Mouse (Mus musculus) spleen, embryonic (tissue): ENCODE measurements around the gene Add3.

Experiments
- CTCF ChIA-PET: fragments of 350-600 bp; sonication (Branson Sonifier 250); formaldehyde crosslinking; loops from one replicate; lab custom pipeline; 2022; lab: Charles Lee

Add3 gene

GRCm38 (mm10) chr19:53226651-53227050, 86.4 kb downstream of the Add3 start:
- CTCF ChIA-PET, result interaction anchor here (0.5 to 0.9 kb wide), 3 partner anchors 11 to 722 kb away, joined by 3 to 4 read pairs (median 3); no protein-coding TSS in a partner anchor

- CTCF ChIA-PET, result no interaction called here
Measured at GRCm38 (mm10) chr19:53228064-53228794, 88.0 kb downstream of the Add3 start.

DNA sequence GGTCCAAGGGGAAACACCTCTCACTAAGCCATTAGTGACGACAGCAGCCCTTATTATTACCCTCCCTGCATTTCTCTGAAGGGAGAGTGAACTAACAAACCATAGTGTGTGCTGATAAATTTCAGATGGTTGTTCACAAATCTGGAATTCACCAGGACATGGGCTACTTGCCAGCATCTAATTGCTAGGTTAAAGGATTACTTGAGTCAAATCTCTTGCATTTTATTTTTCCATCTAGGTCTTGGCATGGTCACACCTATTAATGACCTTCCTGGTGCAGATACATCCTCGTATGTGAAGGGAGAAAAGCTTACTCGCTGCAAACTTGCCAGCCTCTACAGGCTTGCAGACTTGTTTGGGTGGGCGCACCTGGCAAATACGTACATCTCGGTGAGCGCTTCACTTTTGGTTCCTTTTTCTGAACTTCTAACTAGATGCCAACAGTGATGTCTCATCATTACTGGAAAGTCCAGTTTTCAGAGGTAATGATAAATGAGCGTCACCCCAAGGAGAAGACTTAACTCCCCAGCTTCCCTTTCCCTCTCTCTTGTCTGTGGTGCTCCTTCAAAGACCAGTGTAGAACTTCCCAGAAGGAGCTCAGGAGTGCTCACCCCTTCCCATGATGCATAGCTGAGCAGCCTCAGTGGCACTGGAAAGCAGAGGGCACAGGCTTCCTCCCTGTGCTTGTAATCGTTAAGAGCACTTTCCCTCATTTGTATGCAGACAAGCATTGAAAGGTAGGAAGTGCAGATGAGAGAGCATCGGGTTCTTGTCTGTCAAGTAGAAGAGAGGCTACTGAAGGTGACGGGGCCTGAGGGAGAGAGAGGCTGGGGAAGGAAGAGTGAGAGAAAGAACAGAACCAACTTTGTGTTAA, 90.9 kb downstream of the Add3 start:
- CTCF ChIA-PET, result interaction anchor here (0.6 to 0.7 kb wide), 3 partner anchors 35 to 58 kb away, joined by 3 to 4 read pairs (median 3); no protein-coding TSS in a partner anchor

DNA sequence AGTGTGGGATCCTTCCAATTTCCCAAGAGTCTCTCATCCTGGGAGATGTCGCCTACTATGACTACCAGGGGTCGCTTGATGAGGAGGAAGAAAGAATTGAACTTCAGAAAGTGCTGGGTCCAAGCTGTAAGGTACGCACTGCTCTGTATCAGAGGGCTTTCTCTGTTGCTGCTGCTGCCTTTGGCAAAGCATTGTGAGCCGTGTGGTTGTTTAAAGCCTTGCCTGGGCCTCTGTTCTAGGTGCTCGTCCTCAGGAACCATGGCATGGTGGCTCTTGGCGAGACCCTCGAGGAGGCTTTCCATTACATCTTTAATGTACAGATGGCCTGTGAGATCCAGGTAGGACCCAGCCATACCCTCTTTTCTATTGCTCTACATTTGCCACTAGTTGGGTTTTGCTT, 93.3 kb downstream of the Add3 start:
- CTCF ChIA-PET, result no interaction called here

DNA sequence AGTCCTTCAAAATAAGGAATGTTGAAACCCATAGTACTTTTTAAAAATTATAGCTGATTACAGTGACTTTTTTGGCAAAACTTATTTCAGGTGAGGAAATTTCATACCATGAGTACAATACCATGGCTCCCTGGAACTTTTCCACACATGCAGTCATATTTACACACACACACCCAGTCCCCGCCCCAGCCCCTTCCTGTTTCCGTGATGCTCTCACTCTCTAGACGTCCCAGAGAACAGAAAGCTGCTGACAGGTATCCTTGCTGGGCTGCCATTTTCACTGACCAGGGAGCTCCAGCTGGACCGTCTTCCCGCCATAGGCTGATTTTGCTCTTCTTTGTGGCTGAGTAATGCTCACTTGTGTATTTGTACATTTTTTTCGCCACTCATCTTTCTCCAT, 101.6 kb downstream of the Add3 start:
- CTCF ChIA-PET, result interaction anchor here (0.6 kb wide), 1 partner anchor 206 kb away, joined by 9 read pairs; no protein-coding TSS in a partner anchor

- CTCF ChIA-PET, result no interaction called here
Measured at GRCm38 (mm10) chr19:53243956-53244355, 103.7 kb downstream of the Add3 start.

DNA sequence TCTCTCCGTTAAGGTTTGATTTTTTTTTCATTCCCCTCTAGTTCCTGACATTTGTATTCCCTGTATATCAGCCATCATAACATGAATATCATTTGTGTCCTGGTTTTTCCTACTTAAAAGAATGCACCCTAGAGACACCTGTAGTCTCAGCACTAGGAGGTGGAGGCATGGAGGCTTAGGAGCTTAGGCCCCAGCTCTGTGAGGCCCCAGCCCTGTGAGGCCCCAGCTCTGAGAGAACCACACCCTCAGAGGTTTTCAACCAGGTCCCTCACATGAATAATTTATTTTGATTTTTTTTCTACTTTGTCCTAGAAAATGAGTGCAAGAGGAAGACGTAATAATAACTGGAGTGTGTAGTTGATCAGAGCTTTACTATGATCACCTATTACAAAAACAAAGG, 107.3 kb downstream of the Add3 start:
- CTCF ChIA-PET, result interaction anchor here (0.5 kb wide), 1 partner anchor 96 kb away, joined by 3 read pairs; no protein-coding TSS in a partner anchor

DNA sequence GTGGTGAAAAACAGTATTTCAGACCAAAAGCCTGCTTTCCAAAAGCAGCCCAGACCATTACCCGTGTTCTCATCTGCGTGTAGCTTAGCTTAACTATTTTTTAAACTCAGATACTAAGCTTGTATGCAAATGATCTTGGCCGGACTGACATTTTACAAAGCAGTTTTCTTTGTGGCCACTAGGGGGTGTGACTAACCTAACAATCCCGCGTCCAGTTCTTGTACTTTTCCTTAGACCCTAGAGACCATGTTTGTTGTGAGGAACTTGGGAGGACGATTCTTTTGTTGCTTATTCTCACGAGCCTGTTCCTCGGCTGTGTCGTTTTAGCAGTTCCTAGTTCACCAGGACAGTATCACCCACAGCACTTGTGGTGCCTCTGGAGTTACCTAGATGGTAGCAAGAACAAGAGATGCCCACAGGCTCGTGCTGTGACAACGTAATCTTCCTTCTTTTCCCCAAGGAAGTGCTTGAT, 107.8 kb downstream of the Add3 start:
- CTCF ChIA-PET, result interaction anchor here (0.5 kb wide), 1 partner anchor 96 kb away, joined by 3 read pairs; no protein-coding TSS in a partner anchor

DNA sequence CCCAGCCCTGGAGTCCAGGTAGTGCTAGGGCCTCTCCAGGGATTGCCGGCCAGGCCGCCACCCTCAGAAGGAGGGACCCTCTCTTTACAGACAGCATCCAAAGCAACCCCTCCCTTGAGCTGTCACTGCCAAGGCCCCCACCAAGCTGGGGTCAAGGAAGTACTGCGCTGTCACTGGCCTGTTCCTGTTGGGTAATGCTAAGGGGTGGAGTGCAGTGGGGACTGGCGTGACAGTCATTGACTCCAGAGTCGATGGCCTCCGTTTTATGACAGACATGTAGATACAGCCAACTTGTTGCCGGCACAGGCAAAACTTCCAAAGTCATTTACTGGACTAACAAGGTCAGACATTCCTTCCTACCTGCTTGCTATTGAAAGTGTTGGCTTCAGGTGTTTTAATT, 110.8 kb downstream of the Add3 start:
- CTCF ChIA-PET, result no interaction called here

DNA sequence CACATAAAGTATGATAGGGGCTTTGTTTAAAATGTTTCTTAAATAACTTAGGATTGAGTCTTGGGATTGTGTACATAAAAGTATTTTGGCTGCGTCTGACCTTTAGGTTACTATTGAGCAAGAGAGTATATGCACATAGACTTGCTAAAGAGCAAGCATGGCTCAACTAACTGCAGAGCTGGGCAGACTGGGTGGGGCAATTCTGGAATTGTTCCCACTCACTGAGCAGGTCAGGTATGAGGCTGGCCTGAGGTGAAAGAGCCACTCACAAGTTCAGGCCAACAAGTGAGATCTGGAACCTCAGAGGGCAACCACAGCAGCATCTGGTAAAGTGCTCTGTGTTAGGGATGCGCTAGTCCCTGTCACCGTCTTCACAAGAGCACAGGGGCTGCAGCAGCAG, 111.4 kb downstream of the Add3 start:
- CTCF ChIA-PET, result no interaction called here

DNA sequence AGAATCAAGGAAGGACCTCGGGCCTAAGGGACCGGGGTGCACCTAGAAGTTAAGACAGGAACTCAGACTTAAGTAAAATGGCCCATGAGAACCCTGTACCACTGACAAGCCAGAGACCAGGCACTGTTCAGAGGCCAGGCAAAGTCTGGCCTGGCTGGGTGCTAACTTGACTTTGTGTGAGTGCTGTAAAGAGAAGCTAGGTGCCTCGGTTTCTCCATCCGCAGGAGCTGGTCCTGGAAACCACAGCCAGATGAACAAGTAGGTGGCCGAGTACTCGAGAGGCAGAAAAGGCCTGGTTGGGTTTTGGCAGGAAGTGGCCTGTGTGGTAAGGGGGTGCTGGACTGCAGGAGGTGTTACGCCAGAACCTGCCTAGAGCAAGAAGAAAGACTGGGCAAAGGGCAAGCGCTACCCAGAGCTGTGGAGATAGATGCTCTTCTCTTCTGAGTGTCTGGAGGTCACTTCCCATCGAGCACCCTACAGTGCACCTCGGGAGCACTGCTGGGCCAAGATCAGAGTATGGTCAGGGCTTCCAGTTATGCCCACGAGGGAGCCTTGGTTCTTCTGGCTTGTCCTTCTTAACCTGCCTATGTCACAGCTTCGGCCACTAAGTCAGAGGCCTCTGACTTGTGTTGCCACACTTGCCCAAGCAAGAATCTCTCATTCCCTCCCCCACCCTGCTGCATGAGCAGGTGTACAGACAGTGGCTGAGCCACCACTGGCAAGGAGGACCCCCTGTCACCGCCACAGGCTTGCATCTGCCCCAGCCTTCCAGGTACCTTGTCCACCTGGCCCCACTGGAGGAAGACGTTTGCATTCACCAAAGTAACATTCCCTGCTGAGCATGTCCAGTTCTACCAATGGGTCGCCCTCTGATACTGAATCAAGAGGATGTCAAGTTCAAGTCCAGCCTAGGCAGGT, 112.1 kb downstream of the Add3 start:
- CTCF ChIA-PET, result no interaction called here

DNA sequence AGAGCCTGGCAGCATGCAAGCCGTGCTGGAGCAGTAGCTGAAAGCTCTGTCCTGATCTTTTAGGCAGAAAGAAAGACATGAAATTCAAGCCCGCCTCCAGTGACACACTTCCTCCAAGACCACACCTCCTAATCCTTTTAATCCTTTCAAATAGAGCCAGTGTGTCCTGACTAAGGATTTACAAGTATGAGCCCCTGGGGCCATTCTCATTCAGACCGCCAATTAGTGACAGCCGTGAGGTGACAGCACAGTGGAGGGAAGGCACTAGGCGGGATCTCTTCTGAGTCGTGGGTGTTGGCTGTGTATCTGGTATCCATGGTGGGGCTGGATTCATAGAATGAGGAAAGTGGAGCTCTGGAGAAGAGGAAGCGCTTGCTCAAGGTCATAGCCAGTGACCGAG, 116.1 kb downstream of the Add3 start:
- CTCF ChIA-PET, result interaction anchor here (1.0 kb wide), 1 partner anchor 113 kb away, joined by 7 read pairs; no protein-coding TSS in a partner anchor

- CTCF ChIA-PET, result interaction anchor here (0.6 kb wide), 1 partner anchor 54 kb away, joined by 3 read pairs; no protein-coding TSS in a partner anchor
Measured at GRCm38 (mm10) chr19:53256991-53257594, 116.8 kb downstream of the Add3 start.

DNA sequence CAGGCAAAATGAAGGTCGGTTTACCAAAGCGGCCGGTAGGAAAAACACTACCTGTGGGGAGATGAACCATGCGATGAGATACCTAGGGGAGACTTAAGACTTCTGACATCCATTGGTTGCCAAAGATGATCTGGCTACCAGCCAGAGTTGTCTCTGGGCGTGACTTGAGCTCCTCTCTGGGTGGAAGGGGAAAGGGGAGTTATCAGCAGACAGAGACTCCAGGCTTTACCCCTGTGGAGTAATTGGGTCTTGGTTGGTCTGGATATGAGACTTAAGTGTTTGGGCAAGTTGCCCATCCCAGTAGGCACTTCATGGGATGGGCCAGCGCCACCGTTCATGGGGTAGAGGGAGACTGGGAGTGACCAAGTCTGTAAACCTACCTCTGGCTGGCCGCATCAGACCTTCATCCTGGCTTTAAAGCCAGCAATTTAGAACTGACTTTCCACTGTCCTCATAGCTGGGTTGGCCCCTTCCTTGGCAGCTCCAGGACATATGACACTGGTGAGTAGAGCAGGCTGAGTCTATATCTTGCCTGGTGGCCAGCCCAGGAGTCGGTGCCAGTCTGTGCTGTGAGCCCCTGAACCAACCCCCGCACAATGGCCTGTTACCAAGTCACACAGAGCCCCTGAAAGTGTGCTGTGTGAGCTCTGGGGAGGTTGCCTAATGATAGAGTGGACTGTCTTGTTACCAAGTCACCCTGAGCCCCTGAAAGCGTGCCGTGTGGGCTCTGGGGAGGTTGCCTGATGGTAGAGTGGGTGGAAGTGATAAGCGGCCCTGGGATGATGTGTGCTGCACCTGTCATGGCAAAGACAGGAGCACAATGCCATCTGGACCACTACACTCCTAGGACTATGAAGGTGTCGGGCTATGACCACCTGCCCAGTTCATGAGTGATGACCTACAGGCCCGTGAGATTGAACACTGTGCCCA, 117.7 kb downstream of the Add3 start:
- CTCF ChIA-PET, result interaction anchor here (0.6 kb wide), 1 partner anchor 53 kb away, joined by 3 read pairs; no protein-coding TSS in a partner anchor

DNA sequence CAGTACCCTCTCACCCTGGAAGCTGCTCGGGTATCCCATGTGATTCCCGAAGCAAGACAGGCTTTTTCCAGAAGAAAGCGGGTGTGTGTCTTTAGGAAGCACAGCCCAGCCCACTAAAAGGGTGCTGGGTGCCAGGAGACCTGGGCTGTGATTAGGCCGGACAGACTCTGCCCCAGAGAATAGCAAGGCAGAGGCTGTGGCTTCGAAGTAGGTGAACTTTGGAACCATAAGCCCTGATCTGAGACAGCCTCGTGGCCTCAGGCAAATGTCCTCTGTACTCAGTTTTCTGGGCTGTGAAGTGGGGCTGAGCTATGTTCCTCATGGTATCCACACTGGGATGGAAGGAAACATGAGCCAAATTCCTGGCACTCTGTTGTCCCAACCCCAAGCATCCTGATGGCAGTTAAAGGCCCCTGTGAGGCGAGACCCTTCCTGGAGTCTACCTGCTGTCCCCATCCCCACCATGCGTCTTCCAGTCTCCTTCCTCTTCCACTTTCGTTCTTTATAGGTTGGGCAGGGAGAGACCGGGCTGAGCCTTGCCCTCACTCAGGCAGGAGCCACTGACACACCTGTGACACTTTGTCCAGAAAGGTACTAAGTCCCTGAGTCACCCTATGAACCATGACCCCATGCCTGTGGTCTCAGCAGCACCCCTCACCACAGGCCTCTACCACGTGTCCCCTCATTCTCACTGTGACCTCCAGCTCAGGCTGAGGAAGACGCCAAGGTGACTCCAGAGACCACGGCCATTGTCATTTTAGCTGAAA, 118.7 kb downstream of the Add3 start:
- CTCF ChIA-PET, result interaction anchor here (0.7 kb wide), 1 partner anchor 204 kb away, joined by 7 read pairs; no protein-coding TSS in a partner anchor

- CTCF ChIA-PET, result interaction anchor here (0.7 kb wide), 1 partner anchor 204 kb away, joined by 7 read pairs; no protein-coding TSS in a partner anchor
Measured at GRCm38 (mm10) chr19:53259541-53259940, 119.3 kb downstream of the Add3 start.

GRCm38 (mm10) chr19:53260261-53260660, 120.0 kb downstream of the Add3 start:
- CTCF ChIA-PET, result no interaction called here

DNA sequence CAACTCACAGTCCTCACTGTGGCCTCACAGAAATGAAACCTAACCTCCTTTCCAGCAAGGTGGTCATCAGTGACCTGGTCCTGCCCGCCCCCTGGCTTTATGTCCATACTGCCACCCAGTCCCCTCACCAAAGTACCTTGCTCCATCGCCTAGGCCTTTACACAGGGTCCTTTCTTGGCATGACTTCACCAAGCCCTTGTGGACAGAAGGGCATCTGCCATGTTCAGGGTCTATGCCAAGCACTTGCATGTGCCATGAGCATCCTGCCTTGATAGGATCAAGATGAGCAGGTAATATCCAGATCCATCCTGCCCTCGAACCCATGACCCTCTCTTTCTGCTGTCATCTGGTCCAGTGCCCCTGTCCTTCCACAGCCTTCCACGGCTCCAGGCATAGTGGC, 120.6 kb downstream of the Add3 start:
- CTCF ChIA-PET, result no interaction called here
